Mouse (Mus musculus): Measurements from ENCODE around the gene Ncoa3. TPM values are rescaled to one million over a fixed set of nuclear protein-coding genes. Genes with fewer than 3 reads are reported as not detected.

Gene Ncoa3
- total RNA-seq, 1 experiment, result 83.4 TPM

DNA sequence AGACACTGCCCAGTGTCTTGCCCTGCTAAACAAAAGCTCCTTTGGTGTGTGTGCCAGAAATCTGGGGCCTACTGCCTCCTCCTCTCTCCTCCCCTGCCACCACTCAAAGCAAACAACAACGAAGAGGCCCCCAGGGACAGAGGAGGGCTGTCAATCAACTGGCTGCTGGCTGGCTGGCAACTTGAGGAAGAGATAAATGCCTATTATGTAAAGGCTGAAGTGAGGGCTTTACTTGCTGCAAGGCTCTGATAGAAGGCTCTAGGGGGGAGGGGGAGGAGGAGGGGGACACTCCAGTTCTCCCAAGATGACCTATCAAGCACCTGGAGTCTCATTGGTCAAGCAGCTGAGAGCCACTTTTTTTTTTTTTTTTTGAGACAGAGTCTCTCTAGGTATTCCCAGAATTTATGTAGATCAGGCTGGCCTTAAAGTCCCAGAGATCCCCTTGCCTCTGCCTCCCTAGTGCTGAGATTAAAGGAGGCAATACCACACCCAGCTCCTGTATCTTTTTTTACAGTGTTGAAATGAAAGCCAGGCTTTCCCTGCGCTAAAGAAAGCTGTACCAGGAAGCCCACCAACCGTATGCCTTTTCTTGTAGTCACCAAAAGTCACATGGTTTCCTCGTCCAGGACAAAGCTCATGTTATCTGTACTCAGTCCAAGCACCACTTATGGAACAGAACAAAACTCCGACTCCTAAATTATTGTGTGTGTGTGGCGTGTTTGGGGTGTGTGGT, 24.4 kb upstream of the Ncoa3 start:
- Histone ChIP-seq H3K9ac (ENCODE audit: insufficient read depth, low read depth, low read length, poor library complexity, severe bottlenecking) (peak overlapping the region; percentile 63), H3K4me1 (ENCODE audit: control insufficient read depth in 2 of 2, insufficient read depth in 2 of 2, low read length in 2 of 2, poor library complexity in 1 of 2) (peaks cover 21 to 28% of the 10 kb centered on the region in 2 experiments), H3K9me3 (ENCODE audit: control insufficient read depth, insufficient read depth, low read depth, low read length) (no peaks in the 10 kb centered on the region), H3K36me3 (ENCODE audit: control insufficient read depth, insufficient read depth, low read length, poor library complexity, severe bottlenecking) (no peaks in the 10 kb centered on the region), H3K27ac (ENCODE audit: insufficient read depth, low read depth, low read length, poor library complexity, severe bottlenecking) (peak overlapping the region; percentile 96), H3K4me3 (ENCODE audit: insufficient read depth in 1 of 2, low read depth in 1 of 2, low read length in 2 of 2, poor library complexity in 1 of 2, severe bottlenecking in 1 of 2) (no peak overlapping the region)
- in situ Hi-C loops (cut with MboI; ENCODE audit: low sequenced_read_pairs in 2 of 2, unreplicated experiment in 2 of 2), result no loop called here
- TF ChIP-seq HCFC1 (IDR thresholded peaks at IDR 0.05; ENCODE audit: borderline replicate concordance, insufficient read depth, low read length), result no peak
- peak; percentile 97 for TF ChIP-seq ZNF384 (IDR thresholded peaks at IDR 0.05; ENCODE audit: low read depth, low read length)
- TF ChIP-seq CHD2 (IDR thresholded peaks at IDR 0.05; ENCODE audit: low read depth, low read length), result no peak
- TF ChIP-seq ZC3H11A (IDR thresholded peaks at IDR 0.05; ENCODE audit: borderline replicate concordance, low read depth, low read length), result no peak
- no peak for TF ChIP-seq MAFK (IDR thresholded peaks at IDR 0.05; ENCODE audit: insufficient read depth, low read depth, low read length)
- DNase-seq (ENCODE audit: low read depth, low spot score), result peak; percentile 64

DNA sequence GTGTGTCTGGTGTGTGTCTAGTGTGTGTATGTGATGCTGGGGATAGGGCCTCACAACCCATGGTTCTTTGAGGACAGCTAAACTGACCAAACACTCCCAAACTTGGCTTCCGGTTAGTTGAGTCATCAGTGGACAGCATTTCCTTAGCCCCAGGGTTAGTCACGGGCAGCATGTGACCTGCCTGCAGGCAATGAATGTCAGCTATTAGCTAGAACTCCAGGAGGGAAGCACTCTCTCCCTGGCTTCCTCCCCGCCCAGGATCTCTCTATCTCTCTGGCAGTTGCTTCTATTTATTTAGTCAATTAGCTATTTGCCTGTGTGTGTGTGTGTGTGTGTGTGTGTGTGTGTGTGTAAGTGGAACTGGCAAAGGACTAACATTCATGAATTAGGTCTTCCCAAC, 23.6 kb upstream of the Ncoa3 start:
- no peaks in the 10 kb centered on the region for H3K9me3 ChIP-seq (ENCODE audit: control insufficient read depth, insufficient read depth, low read depth, low read length)
- H3K36me3 ChIP-seq (ENCODE audit: control insufficient read depth, insufficient read depth, low read length, poor library complexity, severe bottlenecking), result no peaks in the 10 kb centered on the region
- in situ Hi-C loops (cut with MboI; ENCODE audit: low sequenced_read_pairs in 2 of 2, unreplicated experiment in 2 of 2), result no loop called here
- DNase-seq (ENCODE audit: low read depth, low spot score), result peak; percentile 89
- peak; percentile 79 for TF ChIP-seq MAFK (IDR thresholded peaks at IDR 0.05; ENCODE audit: insufficient read depth, low read depth, low read length)
- no peak for TF ChIP-seq CHD2 (IDR thresholded peaks at IDR 0.05; ENCODE audit: low read depth, low read length)
- TF ChIP-seq ZNF384 (IDR thresholded peaks at IDR 0.05; ENCODE audit: low read depth, low read length), result no peak
- no peak for TF ChIP-seq HCFC1 (IDR thresholded peaks at IDR 0.05; ENCODE audit: borderline replicate concordance, insufficient read depth, low read length)
- TF ChIP-seq ZC3H11A (IDR thresholded peaks at IDR 0.05; ENCODE audit: borderline replicate concordance, low read depth, low read length), result no peak
- peak overlapping the region; percentile 63 for H3K9ac ChIP-seq (ENCODE audit: insufficient read depth, low read depth, low read length, poor library complexity, severe bottlenecking)
- peaks cover 21 to 31% of the 10 kb centered on the region in 2 experiments for H3K4me1 ChIP-seq (ENCODE audit: control insufficient read depth in 2 of 2, insufficient read depth in 2 of 2, low read length in 2 of 2, poor library complexity in 1 of 2)
- H3K4me3 ChIP-seq (ENCODE audit: insufficient read depth in 1 of 2, low read depth in 1 of 2, low read length in 2 of 2, poor library complexity in 1 of 2, severe bottlenecking in 1 of 2), result no peak overlapping the region
- peak overlapping the region; percentile 96 for H3K27ac ChIP-seq (ENCODE audit: insufficient read depth, low read depth, low read length, poor library complexity, severe bottlenecking)

DNA sequence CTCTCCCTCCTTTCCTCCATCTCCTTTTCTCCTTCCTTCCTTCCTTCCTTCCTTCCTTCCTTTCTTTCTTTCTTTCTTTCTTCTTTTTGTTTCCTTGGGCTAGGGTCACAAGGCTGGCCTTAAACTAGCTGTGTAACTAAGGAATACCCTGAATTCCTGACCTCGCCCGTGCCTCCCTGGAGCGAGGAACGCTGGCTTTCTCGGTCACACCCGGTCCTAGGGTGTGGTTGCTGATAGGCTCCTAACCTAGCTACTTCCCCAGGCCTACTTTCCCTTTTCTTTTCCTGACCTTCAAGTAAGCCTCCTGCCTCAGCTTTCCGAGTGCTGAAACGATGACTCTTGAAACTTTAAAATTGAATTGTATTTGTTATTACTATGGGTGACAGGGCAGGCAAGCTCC, 23.0 kb upstream of the Ncoa3 start:
- DNase-seq (ENCODE audit: low read depth, low spot score), result peak; percentile 92
- Histone ChIP-seq H3K9ac (ENCODE audit: insufficient read depth, low read depth, low read length, poor library complexity, severe bottlenecking) (peak overlapping the region; percentile 75), H3K9me3 (ENCODE audit: control insufficient read depth, insufficient read depth, low read depth, low read length) (no peaks in the 10 kb centered on the region), H3K36me3 (ENCODE audit: control insufficient read depth, insufficient read depth, low read length, poor library complexity, severe bottlenecking) (no peaks in the 10 kb centered on the region), H3K27ac (ENCODE audit: insufficient read depth, low read depth, low read length, poor library complexity, severe bottlenecking) (peak overlapping the region; percentile 96), H3K4me1 (ENCODE audit: control insufficient read depth in 2 of 2, insufficient read depth in 2 of 2, low read length in 2 of 2, poor library complexity in 1 of 2) (peaks cover 21 to 31% of the 10 kb centered on the region in 2 experiments), H3K4me3 (ENCODE audit: insufficient read depth in 1 of 2, low read depth in 1 of 2, low read length in 2 of 2, poor library complexity in 1 of 2, severe bottlenecking in 1 of 2) (peak overlapping the region in 1 of 2 experiments; percentile 48; a peak in 2 of 4 replicates)
- TF ChIP-seq HCFC1 (IDR thresholded peaks at IDR 0.05; ENCODE audit: borderline replicate concordance, insufficient read depth, low read length) (no peak), CHD2 (IDR thresholded peaks at IDR 0.05; ENCODE audit: low read depth, low read length) (peak; percentile 53), MAFK (IDR thresholded peaks at IDR 0.05; ENCODE audit: insufficient read depth, low read depth, low read length) (peak; percentile 13; the same call in 1 of the 2 replicates)
- in situ Hi-C loops (cut with MboI; ENCODE audit: low sequenced_read_pairs in 2 of 2, unreplicated experiment in 2 of 2), result no loop called here

DNA sequence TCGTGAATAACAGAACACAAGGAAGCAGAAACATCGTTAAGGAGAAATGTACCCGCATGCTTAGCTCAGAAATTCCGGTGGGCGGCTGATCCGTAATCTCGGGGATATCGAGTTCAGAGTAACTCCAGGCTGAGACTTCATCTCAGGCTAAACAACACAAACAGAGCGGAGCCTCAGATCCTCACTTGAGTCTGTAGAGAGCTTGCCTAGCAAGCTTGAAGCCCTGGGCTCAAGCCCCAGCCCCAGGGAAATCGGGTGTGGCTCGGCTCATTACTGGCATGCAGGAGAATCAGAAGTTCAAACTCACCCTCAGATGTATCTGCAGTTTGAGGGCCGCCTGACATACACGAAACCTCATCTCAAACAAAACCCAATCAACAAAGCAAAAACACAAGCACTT, 22.5 kb upstream of the Ncoa3 start:
- peak overlapping the region; percentile 75 for H3K9ac ChIP-seq (ENCODE audit: insufficient read depth, low read depth, low read length, poor library complexity, severe bottlenecking)
- H3K4me3 ChIP-seq (ENCODE audit: insufficient read depth in 1 of 2, low read depth in 1 of 2, low read length in 2 of 2, poor library complexity in 1 of 2, severe bottlenecking in 1 of 2), result peak overlapping the region; percentile 2 to 48; a peak in 2 of 4 replicates
- H3K9me3 ChIP-seq (ENCODE audit: control insufficient read depth, insufficient read depth, low read depth, low read length), result no peaks in the 10 kb centered on the region
- H3K36me3 ChIP-seq (ENCODE audit: control insufficient read depth, insufficient read depth, low read length, poor library complexity, severe bottlenecking), result no peaks in the 10 kb centered on the region
- no peak for DNase-seq (ENCODE audit: low read depth, low spot score)
- no peak; the same call in 1 of the 2 replicates for TF ChIP-seq CHD2 (IDR thresholded peaks at IDR 0.05; ENCODE audit: low read depth, low read length)
- no peak for TF ChIP-seq HCFC1 (IDR thresholded peaks at IDR 0.05; ENCODE audit: borderline replicate concordance, insufficient read depth, low read length)
- TF ChIP-seq ZNF384 (IDR thresholded peaks at IDR 0.05; ENCODE audit: low read depth, low read length), result no peak
- TF ChIP-seq MAFK (IDR thresholded peaks at IDR 0.05; ENCODE audit: insufficient read depth, low read depth, low read length), result no peak
- no peak for TF ChIP-seq ZC3H11A (IDR thresholded peaks at IDR 0.05; ENCODE audit: borderline replicate concordance, low read depth, low read length)
- peak overlapping the region; percentile 96 for H3K27ac ChIP-seq (ENCODE audit: insufficient read depth, low read depth, low read length, poor library complexity, severe bottlenecking)
- in situ Hi-C loops (cut with MboI; ENCODE audit: low sequenced_read_pairs in 2 of 2, unreplicated experiment in 2 of 2), result no loop called here
- H3K4me1 ChIP-seq (ENCODE audit: control insufficient read depth in 2 of 2, insufficient read depth in 2 of 2, low read length in 2 of 2, poor library complexity in 1 of 2), result peaks cover 21 to 31% of the 10 kb centered on the region in 2 experiments

All from ES-E14 (cell line).